Mouse (Mus musculus) testis, adult 2 months (tissue): ENCODE measurements around the gene Tmem62. TPM values are rescaled to one million over a fixed set of nuclear protein-coding genes. Genes with fewer than 3 reads are reported as not detected.
"Not testable (repeated sequence)": the region's sequence is repeated elsewhere in the genome, so short reads cannot be mapped to it uniquely, and the experiment has no call there.

Source experiments
- H3K27ac ChIP-seq: fragments of 200-500 bp; 2 replicates; pipeline ENCODE4 v1.5.1; 2012; ENCODE audit warnings: low read depth, low read length; ENCODE audit not compliant: control insufficient read depth, insufficient read depth
- H3K27me3 ChIP-seq: fragments of 200-500 bp; 2 replicates; pipeline ENCODE4 v1.6.1; 2012; ENCODE audit warnings: mild to moderate bottlenecking, low read length, moderate library complexity; ENCODE audit not compliant: control insufficient read depth, insufficient read depth
- H3K36me3 ChIP-seq: fragments of 200-500 bp; 2 replicates; pipeline ENCODE4 v1.6.1; 2012; ENCODE audit warnings: mild to moderate bottlenecking, low read length; ENCODE audit not compliant: control insufficient read depth, insufficient read depth
- H3K4me1 ChIP-seq: fragments of 200-500 bp; 2 replicates; pipeline ENCODE4 v1.6.1; 2012; ENCODE audit warnings: low read length; ENCODE audit not compliant: control insufficient read depth, insufficient read depth
- H3K4me3 ChIP-seq: fragments of 200-500 bp; 2 replicates; pipeline ENCODE4 v1.5.1; 2012; ENCODE audit warnings: low read depth, mild to moderate bottlenecking, low read length, moderate library complexity, mixed read lengths; ENCODE audit not compliant: control insufficient read depth
- CTCF ChIP-seq: fragments of 200-500 bp; IDR thresholded peaks from 2 replicates; pipeline ENCODE4 v1.5.1; 2012; ENCODE audit warnings: low read depth, mild to moderate bottlenecking, inconsistent platforms, low read length, moderate library complexity; ENCODE audit not compliant: control insufficient read depth, insufficient read depth, insufficient replicate concordance
- POLR2A ChIP-seq: fragments of 200-500 bp; IDR thresholded peaks from 2 replicates; pipeline ENCODE4 v1.6.1; 2012; ENCODE audit warnings: low read depth, mild to moderate bottlenecking, inconsistent platforms, low read length, moderate library complexity; ENCODE audit not compliant: control insufficient read depth
- polyA plus RNA-seq: library from polyadenylated mRNA; depleted of rRNA; stranded (reverse); fragments of >200 nt; gene quantifications from 2 replicates; pipeline ENCODE4 v1.2.3, GENCODE M21; 2012

Tmem62 gene
- polyA plus RNA-seq, 1 experiment, result 3.6 TPM

DNA sequence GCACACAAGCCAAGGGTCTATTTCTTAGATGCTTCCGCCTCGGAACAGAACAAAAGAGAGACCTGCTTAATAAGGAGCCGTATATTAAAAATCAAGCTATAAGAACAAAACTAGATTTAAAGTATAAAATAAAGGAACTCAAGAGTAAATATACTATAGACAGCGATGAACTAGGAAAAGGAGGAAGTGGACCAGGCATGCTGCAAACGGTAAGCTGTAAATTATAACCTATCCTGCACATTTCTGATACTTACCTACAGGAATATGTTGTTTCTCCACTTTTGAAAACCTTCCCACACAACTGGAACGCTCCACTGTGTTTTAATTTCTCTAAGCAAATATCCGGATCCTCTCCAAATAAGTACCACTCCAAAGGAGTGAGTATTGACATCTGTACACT is 13.7 kb upstream of the Tmem62 start:
- H3K36me3 ChIP-seq, result no peaks in the 10 kb centered on the region
- no peaks in the 10 kb centered on the region for H3K4me1 ChIP-seq
- TF ChIP-seq CTCF, result no peak
- no peak for TF ChIP-seq POLR2A
- H3K27me3 ChIP-seq, result no peaks in the 10 kb centered on the region
- no peak overlapping the region for H3K27ac ChIP-seq
- no peak overlapping the region for H3K4me3 ChIP-seq

DNA sequence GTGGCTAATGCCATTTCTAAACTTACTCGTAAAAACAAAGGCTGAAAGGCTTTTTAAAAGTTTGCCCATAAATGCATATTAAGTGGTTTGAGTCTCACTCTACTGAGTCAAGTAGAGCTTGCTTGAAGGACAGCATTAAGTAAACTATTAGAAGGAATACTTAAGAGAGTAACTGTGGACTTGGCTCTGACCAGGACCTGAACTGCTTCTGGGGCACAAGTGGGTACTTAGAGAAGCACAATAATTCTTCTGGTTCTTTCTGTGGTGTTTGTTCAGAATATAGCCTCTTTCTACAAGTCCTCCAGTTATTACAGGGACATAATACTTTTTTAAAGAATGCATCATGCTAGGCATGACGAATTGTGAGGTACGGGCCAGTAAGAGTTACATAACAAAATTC is 11.3 kb upstream of the Tmem62 start:
- Histone ChIP-seq H3K36me3 (no peaks in the 10 kb centered on the region), H3K4me1 (no peaks in the 10 kb centered on the region), H3K27ac (no peak overlapping the region), H3K27me3 (no peaks in the 10 kb centered on the region), H3K4me3 (no peak overlapping the region)
- no peak for TF ChIP-seq POLR2A
- no peak for TF ChIP-seq CTCF

DNA sequence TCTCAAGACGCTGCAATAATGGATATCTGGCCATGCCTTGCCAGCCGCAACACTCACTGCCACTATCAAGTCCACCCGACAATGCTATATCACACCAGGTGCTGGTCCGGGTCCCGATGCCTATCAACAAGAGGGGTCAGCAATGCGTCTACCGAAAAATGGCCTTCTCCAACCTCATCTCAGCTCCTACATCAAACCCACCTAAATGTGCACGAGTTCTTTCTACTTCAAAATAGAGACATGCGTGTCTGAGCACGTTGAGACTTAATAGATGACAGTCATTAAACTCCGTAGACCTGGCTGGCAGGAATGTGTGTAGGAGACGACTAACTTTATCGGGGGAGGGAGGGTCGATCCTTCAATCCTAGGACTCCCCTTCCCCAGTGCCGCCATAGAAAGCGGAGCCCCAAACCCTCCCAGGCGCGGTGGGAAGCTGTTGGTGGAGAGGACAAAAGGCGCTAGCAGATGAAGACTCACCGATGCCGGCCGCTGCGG is 6.7 kb upstream of the Tmem62 start:
- TF ChIP-seq CTCF (no peak), POLR2A (no peak)
- Histone ChIP-seq H3K4me1 (peaks cover 2% of the 10 kb centered on the region), H3K27me3 (no peaks in the 10 kb centered on the region), H3K4me3 (peak overlapping the region; percentile 96), H3K36me3 (no peaks in the 10 kb centered on the region), H3K27ac (peak overlapping the region; percentile 89)

GRCm38 (mm10) chr2:120970559-120971080 is 6.2 kb upstream of the Tmem62 start, which contains the start of gene Ubr1:
Ubr1 (minus strand) TSS chr2:120970715.
- TF ChIP-seq CTCF, result no peak
- TF ChIP-seq POLR2A, result peak; percentile 78
- H3K27ac ChIP-seq, result peak within 1 kb of the TSS; percentile 89
- H3K27me3 ChIP-seq, result no peaks in the 10 kb centered on the region
- H3K4me1 ChIP-seq, result peaks cover 2% of the 10 kb centered on the region
- peak within 1 kb of the TSS; percentile 96 for H3K4me3 ChIP-seq
- no peaks in the 10 kb centered on the region for H3K36me3 ChIP-seq

- H3K27me3 ChIP-seq, result no peaks in the 10 kb centered on the region
- no peak overlapping the region for H3K27ac ChIP-seq
- TF ChIP-seq POLR2A, result no peak
- TF ChIP-seq CTCF, result no peak
- peaks cover 2% of the 10 kb centered on the region for H3K4me1 ChIP-seq
- no peak overlapping the region for H3K4me3 ChIP-seq
- no peaks in the 10 kb centered on the region for H3K36me3 ChIP-seq
Observed at GRCm38 (mm10) chr2:120971766-120972165, 5.1 kb upstream of the Tmem62 start.

DNA sequence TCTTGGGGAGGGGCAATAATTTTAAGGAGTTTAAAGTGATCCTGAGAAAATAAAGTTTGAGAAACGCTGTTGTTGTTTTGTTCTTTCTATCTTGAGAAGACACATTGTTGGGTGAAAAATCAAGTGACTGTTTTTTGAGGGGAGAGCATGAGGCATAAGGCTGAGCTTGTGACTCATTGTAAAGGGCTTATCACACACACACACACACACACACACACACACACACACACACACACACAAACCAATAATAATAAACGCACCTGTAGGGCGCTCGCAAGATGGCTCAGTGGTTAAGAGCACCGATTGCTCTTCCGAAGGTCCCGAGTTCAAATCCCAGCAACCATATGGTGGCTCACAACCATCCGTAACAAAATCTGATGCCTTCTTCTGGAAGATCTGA is 4.6 kb upstream of the Tmem62 start:
- H3K36me3 ChIP-seq, H3K4me3 ChIP-seq, H3K27me3 ChIP-seq, H3K4me1 ChIP-seq, H3K27ac ChIP-seq: not testable (repeated sequence)

DNA sequence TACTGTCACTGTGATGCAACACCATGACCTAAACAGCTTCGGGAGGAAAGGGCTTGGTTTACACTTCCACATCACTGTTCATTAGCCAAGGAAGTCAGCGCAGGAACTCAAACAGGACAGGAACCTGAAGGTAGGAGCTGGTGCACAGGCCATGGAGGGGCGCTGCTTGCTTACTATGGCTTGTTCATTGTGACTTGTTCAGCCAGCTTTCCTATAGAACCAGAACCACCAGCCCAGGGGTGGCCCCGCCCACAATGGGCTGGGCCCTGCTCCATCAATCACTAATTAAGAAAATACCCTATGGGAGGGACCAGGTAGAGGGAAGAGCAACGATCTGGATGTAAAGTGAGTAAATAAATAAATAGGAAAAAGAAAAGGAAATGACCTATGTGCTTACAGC is 3.9 kb upstream of the Tmem62 start:
- Histone ChIP-seq H3K4me3 (no peak overlapping the region), H3K27ac (no peak overlapping the region), H3K36me3 (no peaks in the 10 kb centered on the region), H3K4me1 (peaks cover 8% of the 10 kb centered on the region), H3K27me3 (no peaks in the 10 kb centered on the region)
- TF ChIP-seq POLR2A, result no peak
- no peak for TF ChIP-seq CTCF

GRCm38 (mm10) chr2:120976308-120976707 is 509 bp upstream of the Tmem62 start:
- no peak overlapping the region for H3K27ac ChIP-seq
- H3K27me3 ChIP-seq, result no peaks in the 10 kb centered on the region
- no peak for TF ChIP-seq CTCF
- no peak for TF ChIP-seq POLR2A
- H3K4me3 ChIP-seq, result no peak overlapping the region
- peaks cover 10% of the 10 kb centered on the region for H3K4me1 ChIP-seq
- no peaks in the 10 kb centered on the region for H3K36me3 ChIP-seq
